Mouse (Mus musculus) ovary, postnatal 10 days (tissue): ENCODE measurements around the gene Sclt1.
A peak's percentile ranks its signal among the peaks of the same experiment; 100 is the strongest.
"Not testable (repeated sequence)": the region's sequence is repeated elsewhere in the genome, so short reads cannot be mapped to it uniquely, and the experiment has no call there.

ENCODE experiments used
- DNase-seq: peaks from one replicate; pipeline ENCODE4 v3.0.0; 2022; ENCODE audit warnings: low spot score

Sclt1 gene

DNA sequence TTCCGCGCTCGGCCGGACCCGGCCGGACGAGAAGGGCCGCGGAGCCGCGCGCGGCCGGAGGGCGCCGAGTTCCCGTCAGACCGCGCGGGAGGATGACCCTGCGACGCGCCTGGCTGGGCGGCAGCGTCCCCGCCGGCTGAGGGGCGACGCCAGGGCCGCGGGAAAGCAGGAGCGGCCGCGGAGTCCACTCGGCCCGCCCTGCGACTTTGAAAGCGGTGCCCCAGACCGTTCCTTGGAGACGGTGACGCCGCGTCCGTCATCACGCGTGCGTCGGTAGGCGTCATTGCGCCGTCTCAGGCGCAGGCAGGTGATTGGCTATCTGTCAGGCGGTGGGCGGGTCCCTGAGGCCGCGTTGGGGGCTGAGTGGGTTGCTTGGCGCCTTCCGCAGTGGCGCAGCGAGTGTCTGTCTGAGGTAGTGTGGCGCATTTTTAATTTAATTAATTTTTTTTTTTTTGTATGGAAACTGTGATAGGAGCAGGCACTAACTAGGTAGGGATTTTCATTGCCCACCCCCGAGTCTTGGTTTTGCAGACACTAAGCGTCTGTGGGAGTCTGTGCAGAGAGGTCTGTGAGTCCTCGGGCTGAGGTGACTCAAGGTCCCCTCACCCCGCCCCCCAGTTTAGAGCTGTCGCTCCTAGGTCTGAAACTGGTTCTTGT lies at the start of gene Sclt1, which contains the start of gene D3Ertd751e:
Gene Sclt1, minus strand, starts transcription at position 237 of the 657 bp plus-strand sequence.
Gene D3Ertd751e, plus strand, starts transcription at position 334 of the 657 bp plus-strand sequence.
- DNase-seq = peak; percentile 92

DNA sequence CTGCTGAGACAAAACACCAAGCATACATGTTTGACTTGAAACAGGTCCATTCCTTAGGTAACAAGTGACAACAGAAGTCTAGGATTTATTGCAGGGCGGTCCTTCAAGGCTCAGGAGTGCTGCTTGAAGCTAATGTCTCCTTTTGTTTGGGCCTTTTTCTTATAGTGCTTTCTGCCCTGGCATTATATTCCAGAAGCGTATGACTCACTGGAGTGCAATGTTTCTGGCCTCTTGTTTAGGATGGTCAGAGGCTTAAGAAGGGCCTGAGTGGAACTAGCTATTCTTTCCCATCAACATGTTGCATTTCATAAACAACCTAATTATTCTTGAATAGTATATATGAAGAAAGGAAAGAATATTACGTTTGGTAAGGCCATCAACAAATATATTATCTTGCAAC lies 19.8 kb upstream of the Sclt1 start:
- no peak for DNase-seq

DNA sequence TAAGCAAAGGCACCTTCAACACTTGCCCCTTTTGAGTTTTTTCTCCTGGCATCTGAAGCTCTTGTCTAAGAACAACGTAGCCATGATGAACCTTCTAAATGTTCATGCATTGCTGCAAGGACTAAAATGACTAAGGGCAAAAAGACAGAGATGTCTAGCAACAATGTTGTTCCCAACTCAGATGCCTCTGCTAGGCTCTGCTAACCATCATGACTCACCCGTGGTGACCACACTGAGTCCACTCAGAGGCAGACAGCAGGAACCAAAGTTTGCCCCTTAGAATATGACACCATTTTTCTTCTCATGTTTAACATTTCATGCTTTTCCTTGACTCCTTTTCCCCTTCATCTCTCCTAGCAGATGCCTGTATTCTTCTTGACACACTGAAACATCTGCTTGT lies 12.2 kb upstream of the Sclt1 start:
- no peak for DNase-seq

DNA sequence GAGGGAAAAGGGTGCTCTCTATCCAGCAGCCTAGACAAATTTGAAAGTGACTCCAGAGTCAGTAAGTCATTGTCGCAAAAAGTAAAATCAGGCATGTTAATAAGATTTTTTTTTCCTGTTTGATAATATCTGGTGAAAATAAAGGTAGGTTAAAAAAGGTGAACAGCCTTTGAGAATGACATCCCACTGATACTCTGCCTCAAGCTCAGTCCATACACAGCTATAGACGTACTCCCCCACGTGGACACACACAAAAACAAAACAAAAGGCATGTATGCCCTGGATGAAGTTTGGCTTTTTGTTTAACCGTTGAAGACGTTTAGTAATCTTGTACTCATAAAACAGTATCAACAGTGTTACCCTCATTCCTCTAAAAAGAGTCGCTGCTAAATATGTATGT lies 1.1 kb upstream of the Sclt1 start:
- DNase-seq = no peak

DNA sequence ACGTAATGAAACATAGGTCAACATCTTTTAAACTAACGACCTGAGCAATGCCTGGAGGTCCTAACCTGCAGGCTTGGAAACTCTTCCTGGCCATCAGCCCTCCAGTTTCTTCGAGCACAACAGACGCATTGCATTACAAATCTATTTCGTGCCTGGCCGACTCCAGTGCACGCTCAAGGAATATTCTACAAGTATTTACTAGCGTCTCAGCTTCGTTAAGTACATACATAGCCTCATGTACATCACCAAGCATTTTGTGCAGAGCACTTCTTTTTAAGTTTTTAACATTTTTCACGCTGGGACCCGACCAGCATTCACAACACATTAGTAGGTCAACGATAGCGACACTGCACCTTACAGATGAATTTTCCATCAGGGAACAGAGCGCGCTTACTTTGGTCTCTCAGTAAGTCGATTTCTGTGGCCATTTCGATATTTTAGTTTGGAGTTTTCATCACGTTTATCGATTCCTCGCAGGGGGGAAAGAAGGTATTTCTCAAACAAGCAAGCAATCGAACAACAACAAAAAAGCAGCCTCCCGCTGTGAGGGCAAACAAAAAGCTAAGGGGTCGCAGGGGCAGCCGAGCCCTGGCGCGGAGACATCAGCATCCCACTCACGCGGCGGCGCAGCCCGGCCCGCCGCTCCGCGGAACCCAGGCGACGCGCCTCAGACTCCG lies 575 bp downstream of the Sclt1 start:
- no peak for DNase-seq

DNA sequence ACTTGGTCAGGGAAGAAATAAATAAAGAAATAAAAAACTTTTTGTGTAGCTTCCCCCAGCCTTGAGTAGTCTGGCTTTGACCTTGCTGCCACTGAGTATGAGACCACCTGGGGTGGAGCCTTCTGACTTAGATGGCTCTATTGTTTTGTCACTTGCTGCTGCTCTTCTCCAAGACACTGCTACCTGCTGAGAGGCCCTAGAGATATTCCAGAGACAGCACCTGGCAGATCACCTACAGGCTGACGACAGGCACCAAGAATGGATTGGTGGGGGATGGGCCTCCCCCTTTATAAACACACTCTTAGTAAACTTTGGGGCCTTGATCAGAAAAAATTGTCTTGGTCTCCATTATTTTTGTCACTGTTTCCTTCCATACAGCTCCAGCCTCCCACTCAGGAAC lies 46.6 kb downstream of the Sclt1 start:
- DNase-seq = no peak

DNA sequence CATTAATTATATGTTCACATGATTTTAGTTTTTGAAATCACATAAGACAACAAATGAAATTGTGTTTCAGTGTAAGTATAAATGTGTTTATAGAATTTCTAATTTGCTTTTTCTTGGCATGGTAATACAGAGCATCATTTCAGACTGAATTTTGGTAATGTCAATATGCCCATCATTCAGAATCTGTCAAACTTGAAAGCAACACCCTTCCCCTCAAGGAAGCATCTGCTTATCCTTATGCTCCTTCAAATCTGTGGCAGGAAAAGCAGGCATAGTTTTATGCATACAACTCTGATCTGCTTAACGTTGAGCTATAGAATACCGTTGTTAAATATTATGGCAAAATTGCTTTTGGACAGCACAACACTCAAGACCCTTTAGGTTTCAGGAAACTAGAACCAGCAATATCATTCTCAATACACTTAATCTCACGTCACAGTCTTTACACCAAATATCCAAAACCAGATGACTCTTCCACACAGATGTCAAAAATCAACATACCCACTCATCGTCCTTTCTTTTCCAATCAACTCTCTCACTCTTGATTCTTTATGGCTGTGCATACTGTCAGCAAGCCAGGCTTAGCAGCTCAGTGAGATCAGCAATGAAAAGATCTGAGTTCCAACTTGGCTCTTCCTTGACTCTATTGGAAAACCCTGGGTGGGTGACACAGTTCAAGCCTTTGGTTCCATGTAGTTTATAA lies 49.7 kb downstream of the Sclt1 start:
- DNase-seq = no peak

DNA sequence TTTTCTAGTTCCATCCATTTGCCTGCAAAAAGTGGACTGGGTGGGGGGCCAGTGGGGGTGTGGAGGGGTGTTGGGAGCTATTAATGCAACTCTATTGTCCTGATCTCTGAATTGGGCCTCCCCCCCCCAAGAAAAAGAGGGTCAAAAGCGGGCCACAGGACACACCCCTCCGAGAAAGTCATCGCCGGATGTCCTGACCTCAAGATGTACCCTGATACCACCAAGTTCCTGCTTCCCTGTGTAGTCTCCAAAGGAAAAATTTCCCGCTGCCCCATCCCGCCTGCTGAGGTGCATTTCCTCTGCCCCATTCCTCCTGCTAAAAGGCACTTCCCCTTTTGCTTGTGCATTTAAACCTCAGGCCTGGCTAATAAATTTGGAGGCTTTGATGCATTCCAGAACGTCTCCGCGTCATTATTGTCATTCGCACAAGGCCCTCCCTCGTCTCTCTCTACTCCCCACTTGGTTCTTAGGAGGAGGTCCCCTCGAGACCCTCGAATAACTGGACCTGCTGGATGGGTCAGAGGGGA lies 52.1 kb downstream of the Sclt1 start:
- not testable (repeated sequence) for DNase-seq

DNA sequence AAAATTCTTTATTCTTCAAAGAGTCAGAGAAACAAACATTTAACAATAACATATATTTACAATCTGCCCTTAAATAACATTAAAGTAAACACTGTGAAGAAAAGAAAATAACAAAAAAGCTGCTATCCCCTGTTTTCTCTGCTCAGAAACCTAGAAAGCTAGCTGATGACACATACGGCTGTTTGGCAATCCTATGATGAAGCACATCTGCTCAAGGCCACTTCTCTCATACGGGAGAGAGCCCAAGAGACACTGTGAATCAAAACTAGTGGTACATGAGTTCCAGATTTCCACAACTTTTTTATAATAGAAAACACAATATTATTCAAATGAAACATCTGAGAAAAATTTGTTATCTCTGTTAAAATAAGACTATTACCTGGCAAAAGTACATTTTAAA lies 55.9 kb downstream of the Sclt1 start:
- no peak for DNase-seq

DNA sequence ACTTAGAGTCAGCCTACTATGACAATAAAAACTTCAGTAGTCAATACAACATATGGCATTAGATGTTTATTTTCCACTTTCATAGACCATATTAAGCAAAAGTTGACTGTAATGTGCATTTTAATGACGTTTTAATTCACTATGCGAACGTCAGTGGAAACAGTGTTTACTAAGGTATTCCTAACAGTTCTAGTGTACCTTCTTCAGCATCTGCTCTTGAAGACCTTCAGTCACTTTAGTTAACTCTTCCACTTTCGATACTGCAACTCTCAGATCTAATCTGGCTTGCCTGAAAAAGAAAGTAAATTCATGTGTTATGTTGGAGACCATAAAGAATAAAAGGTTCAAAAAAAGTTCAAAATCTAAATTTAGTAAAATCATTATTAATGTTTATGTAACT lies 60.2 kb downstream of the Sclt1 start:
- DNase-seq = no peak

DNA sequence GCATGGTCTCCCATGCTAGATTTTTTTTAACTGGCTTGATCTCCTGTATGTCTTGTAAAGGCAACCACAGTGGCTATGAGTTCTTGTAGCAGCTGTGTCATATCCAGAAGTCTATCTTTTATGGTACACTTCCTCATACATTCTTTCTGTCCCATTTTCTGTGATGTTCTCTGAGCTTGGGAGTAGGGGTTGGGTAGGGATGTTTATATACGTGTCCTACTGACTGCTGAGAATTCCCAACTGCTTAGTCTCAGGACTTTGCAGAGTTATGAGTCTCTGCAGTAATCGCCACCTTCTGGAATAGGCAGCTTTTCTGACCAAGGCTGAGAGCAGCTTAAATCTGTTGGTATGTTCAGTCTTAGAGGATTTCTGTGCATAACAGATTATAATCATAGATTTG lies 65.7 kb downstream of the Sclt1 start:
- no peak for DNase-seq

DNA sequence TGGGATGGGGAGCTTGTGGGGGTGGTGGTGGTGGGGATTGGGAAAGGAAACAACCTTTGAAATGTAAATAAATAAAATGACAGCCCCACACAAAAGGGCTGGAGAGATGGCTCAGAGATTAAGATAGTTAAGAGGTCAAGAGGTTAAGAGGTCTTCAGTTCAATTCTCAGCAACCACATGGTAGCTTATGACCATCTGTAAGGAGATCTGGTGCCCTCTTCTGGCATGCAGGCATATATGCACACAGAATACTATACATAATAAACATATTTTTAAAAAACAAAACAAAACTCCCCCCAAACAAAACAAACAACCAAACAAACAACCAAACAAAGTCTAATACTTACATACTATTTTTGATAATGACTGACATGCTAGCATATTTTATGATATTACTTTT lies 67.5 kb downstream of the Sclt1 start:
- DNase-seq = no peak

DNA sequence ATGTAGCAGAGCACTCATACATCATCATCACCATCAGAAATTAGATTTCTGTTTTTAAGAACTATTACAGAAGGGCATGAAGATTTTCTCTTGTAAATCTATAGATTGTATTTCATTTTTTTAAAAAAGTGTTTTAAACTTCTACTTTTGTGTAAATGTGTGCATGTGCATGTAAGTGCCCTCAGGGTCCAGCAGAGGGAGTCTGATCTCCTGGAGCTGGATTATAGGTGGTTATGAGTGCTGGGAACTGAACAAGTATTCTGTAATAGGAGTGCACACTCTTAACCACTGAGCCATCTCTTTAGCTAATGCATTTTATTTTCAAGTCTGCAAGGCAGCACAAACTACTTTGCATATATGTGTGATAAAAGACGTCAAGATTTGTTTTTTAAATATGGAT lies 86.7 kb downstream of the Sclt1 start:
- no peak for DNase-seq

DNA sequence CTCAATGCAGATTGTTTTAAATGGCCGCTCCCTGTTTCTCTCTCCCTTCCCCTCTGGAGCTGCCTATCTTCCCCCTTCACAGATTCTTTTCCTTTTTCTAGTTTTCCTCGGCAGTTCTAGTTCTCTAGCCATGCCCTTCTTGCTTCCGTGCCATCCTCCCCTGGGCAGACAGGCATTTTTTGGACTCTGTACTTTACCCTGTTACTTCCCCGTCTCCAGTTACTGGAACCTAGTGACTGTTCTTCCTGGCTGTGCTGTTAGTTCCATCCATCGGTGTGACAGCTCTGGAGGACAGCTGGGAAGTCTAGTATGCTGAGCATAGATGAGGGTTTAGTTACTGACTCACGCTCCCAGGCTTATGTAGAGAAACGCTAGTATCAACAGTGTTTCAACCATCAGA lies 121.3 kb downstream of the Sclt1 start:
- no peak for DNase-seq

DNA sequence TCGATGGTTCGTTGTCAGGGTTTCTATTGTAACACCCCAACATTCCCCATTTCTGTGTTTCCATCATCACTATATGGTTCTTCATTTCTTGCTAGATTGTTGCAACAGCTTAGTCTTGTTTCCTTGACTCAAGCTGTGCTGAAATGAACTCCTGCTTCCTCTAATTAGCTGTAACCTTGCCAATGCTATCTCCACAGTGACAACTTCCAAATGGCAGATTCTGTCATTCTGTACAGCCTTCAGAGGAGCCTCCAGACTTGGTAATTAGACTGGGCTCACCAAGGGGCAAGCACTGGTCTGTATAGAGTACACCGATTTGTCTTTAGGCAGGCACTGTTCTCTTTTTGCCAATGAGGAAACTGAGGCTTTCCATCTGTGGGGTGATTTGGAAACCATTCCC lies 123.8 kb downstream of the Sclt1 start:
- DNase-seq = no peak

DNA sequence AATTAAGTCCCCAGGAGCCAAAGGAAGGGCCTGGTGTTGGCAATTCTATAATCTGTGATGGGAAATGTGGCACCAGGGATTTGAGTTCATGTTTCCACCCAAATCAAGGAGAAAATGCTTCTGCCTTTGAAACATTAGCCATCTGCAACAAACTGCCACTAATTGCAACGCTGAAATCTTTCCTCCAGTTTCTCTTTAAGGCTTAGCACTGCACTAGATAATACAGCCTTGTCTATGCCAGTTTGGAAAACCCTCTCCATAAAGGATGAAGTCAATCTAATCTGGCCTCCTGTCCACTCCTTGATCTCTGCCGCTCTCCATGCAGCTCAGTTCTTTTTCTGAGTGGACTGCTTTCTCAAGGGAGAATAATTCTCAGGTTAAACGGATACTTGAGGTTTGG lies 124.3 kb downstream of the Sclt1 start:
- no peak for DNase-seq

DNA sequence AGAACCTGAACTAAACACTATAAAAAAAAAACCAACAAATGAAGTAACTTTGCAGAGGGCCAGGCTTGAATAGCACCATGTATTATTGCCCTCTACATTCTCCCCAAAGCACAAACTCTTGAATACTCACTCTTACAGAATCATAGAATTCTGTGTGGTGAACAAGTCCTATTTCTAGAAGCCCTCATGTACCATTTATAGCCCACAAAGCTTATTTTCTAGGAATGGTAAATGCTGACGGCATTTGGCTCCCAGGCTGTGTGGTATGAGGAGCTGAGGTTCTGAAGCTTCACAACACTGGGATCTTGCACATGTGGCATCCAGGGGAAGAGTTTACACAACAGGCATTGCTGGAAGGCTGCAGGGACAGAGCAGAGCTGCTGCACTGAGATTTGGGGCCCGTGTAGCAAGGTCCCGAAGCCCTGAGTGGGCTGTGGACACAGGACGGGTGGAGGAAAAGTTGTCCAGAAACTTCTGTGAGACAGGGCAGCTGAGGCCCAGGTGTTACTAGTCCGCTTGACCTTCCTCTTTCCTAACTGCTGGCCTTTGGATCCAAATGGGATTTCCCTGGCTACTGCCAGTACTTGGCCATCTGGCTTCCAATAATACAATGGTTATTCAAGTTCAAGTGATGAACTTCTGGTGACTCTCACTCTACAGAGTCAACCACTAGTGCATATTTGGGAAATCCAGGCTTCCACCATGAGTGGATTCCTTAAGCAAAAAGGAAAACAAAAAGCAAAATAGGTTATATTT lies 127.9 kb downstream of the Sclt1 start:
- DNase-seq = no peak

DNA sequence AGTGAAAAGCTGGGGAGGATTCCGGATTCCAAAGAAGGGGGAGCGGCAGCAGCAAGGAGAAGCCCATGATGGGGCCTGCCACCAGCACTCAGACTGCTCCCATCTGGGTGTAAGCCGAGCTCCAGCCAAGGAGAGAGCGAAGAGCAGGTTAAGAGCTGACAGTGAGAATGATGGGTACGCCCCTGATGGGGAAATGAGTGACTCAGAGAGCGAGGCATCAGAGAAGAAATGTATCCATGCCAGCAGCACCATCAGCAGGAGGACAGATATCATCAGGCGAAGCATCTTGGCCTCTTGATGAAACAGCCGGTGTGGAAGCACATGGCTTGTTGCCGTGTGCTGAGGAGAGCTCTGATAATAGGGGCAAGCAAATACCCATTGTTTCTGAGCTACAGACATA lies 128.6 kb downstream of the Sclt1 start:
- no peak for DNase-seq

DNA sequence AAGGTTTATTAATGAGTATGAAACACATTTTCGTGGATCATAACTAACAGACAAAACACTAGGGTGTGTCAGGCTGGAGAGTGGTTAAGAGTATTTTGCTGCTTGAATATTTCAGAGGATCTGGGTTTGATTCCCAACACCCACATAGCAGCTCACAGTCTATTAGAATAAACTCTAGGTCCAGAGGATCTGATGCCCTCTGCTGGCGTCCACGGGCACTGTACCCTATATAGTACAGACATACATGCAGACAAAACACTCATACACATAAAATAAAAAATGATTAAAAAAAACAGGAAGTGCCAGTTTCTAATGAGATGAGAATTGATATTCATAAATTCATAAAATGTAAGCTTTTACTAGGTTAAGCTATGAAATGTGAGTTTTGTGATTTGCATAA lies 130.1 kb downstream of the Sclt1 start:
- no peak for DNase-seq

DNA sequence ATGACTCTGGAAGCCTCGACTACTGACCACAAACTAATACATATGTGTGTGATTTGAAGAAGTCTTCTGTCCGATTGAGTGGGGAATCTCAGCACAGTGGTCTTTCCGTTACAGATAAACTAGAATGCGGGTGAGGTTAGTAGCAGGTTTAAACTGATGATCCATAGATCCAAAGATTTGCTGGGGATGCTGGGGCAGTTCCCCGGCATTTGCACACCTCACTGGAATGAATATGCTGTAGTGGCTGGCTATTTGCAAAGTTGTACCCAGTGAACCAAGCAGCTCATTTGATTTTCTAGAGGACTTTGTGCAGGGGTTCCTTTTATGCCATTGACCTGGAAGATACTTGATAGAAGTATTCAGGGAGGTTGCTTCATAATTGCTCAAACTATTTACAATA lies 133.2 kb downstream of the Sclt1 start:
- no peak for DNase-seq

DNA sequence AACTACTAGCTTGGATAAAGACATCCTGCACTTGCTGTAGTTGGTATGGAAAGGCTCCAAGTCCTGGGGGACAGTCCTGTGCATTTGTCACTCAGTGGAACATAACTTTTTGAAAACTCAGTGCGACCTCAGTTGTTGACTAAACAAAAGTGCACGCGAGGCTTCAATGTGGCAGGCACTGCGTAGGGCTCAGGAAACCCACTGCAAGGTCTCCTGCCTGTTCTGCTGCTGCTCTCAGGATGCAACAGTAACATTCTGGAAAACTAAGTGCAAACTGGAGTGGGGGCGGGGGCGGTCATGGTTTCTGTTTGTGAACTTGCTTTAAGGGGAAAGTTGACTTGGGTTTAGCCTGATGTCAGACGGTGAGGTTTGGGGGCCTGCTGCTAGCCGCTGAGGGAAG lies 134.8 kb downstream of the Sclt1 start:
- no peak for DNase-seq

DNA sequence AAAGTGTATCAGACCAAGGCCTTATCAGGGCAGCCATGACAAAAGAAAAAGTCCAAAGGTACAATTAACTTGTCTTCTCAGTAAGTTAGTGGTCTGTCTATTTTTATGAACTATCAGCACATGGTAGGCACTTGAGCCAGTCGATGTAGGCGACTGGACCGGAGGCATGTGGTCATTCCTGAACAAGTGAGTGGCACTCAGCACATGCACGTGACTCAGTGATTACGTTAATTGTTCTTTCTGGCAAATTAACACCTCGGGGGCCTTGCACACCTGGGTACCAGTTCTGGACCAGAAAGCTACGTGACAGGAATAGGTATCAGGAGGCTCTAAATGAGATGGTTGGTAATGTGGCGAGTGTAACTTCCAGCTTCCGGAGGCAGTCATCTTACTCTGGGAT lies 135.3 kb downstream of the Sclt1 start:
- DNase-seq = no peak

DNA sequence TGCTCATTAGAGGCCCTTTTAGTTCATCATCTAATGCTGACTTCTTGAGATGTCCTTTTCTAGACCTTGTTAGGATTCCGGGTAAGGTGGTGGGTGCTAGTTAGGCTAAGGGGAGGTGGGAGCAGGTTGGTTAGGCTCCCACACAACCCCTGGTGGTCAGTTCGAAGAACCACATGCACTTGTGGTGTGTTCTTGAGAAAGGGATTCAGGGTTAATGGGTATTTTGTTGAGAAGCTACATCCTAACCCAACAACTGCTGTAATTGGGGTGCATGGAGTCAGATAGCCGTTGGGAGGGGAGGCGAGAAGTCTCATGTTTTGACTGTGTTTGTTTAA lies 136.0 kb downstream of the Sclt1 start:
- DNase-seq = no peak
